Mouse (Mus musculus) forebrain, embryonic 16.5 days (tissue): ENCODE results near the gene Stk25. TPM values are rescaled to one million over a fixed set of nuclear protein-coding genes. Genes with fewer than 3 reads are reported as not detected.

ENCODE experiments used
- ATAC-seq: fragments of 200-750 bp; cut with Nextera tagmentation; 2 replicates; pipeline ENCODE4 v1.8.0; 2017; ENCODE audit warnings: mild to moderate bottlenecking, moderate library complexity
- H3K27ac ChIP-seq: fragments of 300-500 bp; sonication (generic); 2 replicates; pipeline ENCODE4 v1.5.1; 2014; ENCODE audit warnings: low read length, control low read depth
- H3K27me3 ChIP-seq: fragments of 300-500 bp; sonication (generic); replicated peaks from 2 replicates; pipeline ENCODE4 v1.6.1; 2014; ENCODE audit warnings: low read length; ENCODE audit not compliant: control insufficient read depth, insufficient read depth
- H3K36me3 ChIP-seq: fragments of 300-500 bp; sonication (generic); 2 replicates; pipeline ENCODE4 v1.6.1; 2014; ENCODE audit not compliant: control insufficient read depth, insufficient read depth
- H3K4me1 ChIP-seq: fragments of 300-500 bp; sonication (generic); replicated peaks from 2 replicates; pipeline ENCODE4 v1.6.1; 2014; ENCODE audit warnings: low read length; ENCODE audit not compliant: control insufficient read depth, insufficient read depth
- H3K4me2 ChIP-seq: fragments of 300-500 bp; sonication (generic); 2 replicates; pipeline ENCODE4 v1.6.1; 2014; ENCODE audit warnings: mild to moderate bottlenecking, low read length, control low read depth
- H3K4me3 ChIP-seq: fragments of 300-500 bp; sonication (generic); replicated peaks from 2 replicates; pipeline ENCODE4 v1.5.1; 2014; ENCODE audit warnings: mild to moderate bottlenecking, low read length, control low read depth
- H3K9ac ChIP-seq: fragments of 300-500 bp; sonication (generic); replicated peaks from 2 replicates; pipeline ENCODE4 v1.6.1; 2014; ENCODE audit warnings: low read depth, low read length, control low read depth
- H3K9me3 ChIP-seq: fragments of 300-500 bp; sonication (generic); 2 replicates; pipeline ENCODE4 v1.6.1; 2016; ENCODE audit warnings: low read length; ENCODE audit not compliant: control insufficient read depth
- WGBS: fragments of 180-500 bp; shearing (Covaris S2); extraction: QIAGEN DNeasy Blood & Tissue Kit; methylation state at CpG from one replicate; pipeline ENCODE4 v1.1.7; 2014; 5-methylcytosine and 5-hydroxymethylcytosine counted together
- polyA plus RNA-seq: library from polyadenylated mRNA; unstranded; fragments of >200 nt; fragmentation: Nextera tagmentation; extraction: Ambion mirVana; gene quantifications from 2 replicates; pipeline ENCODE4 v1.2.1, GENCODE M21; 2015

The Stk25 gene
- polyA plus RNA-seq, 1 experiment from 2014 or later, result 341 TPM

- Histone ChIP-seq H3K4me3 (no peak overlapping the region), H3K9ac (no peak overlapping the region), H3K9me3 (no peaks in the 10 kb centered on the region), H3K36me3 (peaks cover 5% of the 10 kb centered on the region), H3K27ac (no peak overlapping the region), H3K27me3 (no peaks in the 10 kb centered on the region), H3K4me2 (no peak overlapping the region), H3K4me1 (peaks cover 6% of the 10 kb centered on the region)
- WGBS, result 95% methylated on average over 9 of the region's 9 CpGs
- ATAC-seq, result no peak
Measured at GRCm38 (mm10) chr1:93692773-93693172, 34.3 kb upstream of the Stk25 start.

DNA sequence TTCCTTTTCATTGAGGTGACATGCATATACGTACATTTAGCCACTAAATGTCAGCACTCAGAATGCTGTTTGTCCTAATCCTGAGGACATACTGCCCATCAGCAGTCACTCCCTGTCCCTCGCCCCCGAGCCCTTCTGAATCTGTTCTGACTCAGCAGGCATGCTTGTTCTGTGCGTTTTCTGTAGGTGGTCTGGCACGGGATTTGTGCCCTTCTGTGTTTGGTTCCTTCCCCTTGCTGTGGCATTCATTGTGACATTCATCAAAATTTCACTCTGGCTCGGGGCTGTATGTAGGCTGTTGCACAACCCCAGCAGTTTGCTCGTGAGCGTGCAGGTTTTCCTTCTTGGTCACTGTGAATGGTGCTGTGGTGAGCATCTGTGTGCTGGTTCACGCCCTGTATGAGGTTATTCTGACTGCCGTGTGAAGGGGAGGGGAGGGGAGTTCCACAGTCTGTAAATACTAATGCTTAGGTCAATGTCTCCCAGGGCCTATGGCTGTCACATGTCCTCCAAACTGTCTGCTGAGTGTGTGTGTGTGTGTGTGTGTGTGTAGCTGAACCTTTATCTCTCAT lies 33.4 kb upstream of the Stk25 start:
- Histone ChIP-seq H3K4me3 (no peak overlapping the region), H3K27me3 (no peaks in the 10 kb centered on the region), H3K36me3 (peaks cover 5% of the 10 kb centered on the region), H3K4me2 (no peak overlapping the region), H3K9ac (no peak overlapping the region), H3K9me3 (no peaks in the 10 kb centered on the region), H3K4me1 (peaks cover 15% of the 10 kb centered on the region), H3K27ac (no peak overlapping the region)
- WGBS, result 72% methylated on average over 10 of the region's 10 CpGs
- no peak for ATAC-seq

- Histone ChIP-seq H3K4me3 (no peak overlapping the region), H3K9ac (no peak overlapping the region), H3K36me3 (peaks cover 5% of the 10 kb centered on the region), H3K27ac (no peak overlapping the region), H3K4me2 (no peak overlapping the region), H3K4me1 (peaks cover 19% of the 10 kb centered on the region), H3K9me3 (no peaks in the 10 kb centered on the region), H3K27me3 (no peaks in the 10 kb centered on the region)
- no peak for ATAC-seq
- WGBS, result 86% methylated on average over 8 of the region's 8 CpGs
Measured at GRCm38 (mm10) chr1:93691106-93691505, 32.6 kb upstream of the Stk25 start.

- peaks cover 21% of the 10 kb centered on the region for H3K4me1 ChIP-seq
- H3K27me3 ChIP-seq, result no peaks in the 10 kb centered on the region
- peaks cover 4% of the 10 kb centered on the region for H3K36me3 ChIP-seq
- 79% methylated on average over 7 of the region's 7 CpGs for WGBS
- no peak for ATAC-seq
- no peak overlapping the region for H3K27ac ChIP-seq
- no peaks in the 10 kb centered on the region for H3K9me3 ChIP-seq
- no peak overlapping the region for H3K4me2 ChIP-seq
- no peak overlapping the region for H3K9ac ChIP-seq
- H3K4me3 ChIP-seq, result no peak overlapping the region
Measured at GRCm38 (mm10) chr1:93689901-93690496, 31.5 kb upstream of the Stk25 start.

DNA sequence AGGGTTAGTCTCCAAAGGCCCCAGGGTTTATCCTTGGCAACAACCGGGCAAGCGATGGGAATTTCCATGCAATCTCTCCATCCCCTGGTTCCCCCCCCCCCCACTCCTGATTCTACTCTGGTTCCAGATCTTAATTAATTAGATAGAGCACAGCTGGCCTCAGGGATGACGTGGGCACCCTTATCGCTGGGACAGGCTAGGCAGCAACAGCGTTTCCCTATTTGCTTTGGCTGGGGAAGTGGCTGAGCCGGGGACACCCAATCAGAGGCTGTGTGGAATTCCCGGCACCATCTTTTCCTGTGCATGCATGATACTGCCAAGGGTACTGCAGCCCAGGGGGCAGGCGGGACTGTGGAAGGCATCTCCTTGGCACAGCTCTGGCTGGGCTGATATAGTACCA lies 29.7 kb upstream of the Stk25 start:
- H3K4me2 ChIP-seq, result peak overlapping the region; percentile 4; the same call in 1 of the 2 replicates

GRCm38 (mm10) chr1:93686961-93687320 lies 28.5 kb upstream of the Stk25 start:
- Histone ChIP-seq H3K9me3 (no peaks in the 10 kb centered on the region), H3K27ac (peak overlapping the region; percentile 78; the same call in 1 of the 2 replicates), H3K4me2 (peak overlapping the region; percentile 80), H3K27me3 (no peaks in the 10 kb centered on the region), H3K36me3 (peaks cover 3% of the 10 kb centered on the region), H3K9ac (peak overlapping the region; percentile 92), H3K4me3 (peak overlapping the region; percentile 76), H3K4me1 (peaks cover 21% of the 10 kb centered on the region)
- ATAC-seq, result no peak
- 38% methylated on average over 3 of the region's 3 CpGs for WGBS

More for the DNA sequence above, 29.7 kb upstream of the Stk25 start:
- Histone ChIP-seq H3K27ac (no peak overlapping the region), H3K9me3 (no peaks in the 10 kb centered on the region), H3K4me3 (no peak overlapping the region), H3K36me3 (peaks cover 3% of the 10 kb centered on the region), H3K9ac (no peak overlapping the region), H3K4me1 (peaks cover 21% of the 10 kb centered on the region), H3K27me3 (no peaks in the 10 kb centered on the region)
- WGBS, result 75% methylated on average over 8 of the region's 8 CpGs
- ATAC-seq, result no peak

DNA sequence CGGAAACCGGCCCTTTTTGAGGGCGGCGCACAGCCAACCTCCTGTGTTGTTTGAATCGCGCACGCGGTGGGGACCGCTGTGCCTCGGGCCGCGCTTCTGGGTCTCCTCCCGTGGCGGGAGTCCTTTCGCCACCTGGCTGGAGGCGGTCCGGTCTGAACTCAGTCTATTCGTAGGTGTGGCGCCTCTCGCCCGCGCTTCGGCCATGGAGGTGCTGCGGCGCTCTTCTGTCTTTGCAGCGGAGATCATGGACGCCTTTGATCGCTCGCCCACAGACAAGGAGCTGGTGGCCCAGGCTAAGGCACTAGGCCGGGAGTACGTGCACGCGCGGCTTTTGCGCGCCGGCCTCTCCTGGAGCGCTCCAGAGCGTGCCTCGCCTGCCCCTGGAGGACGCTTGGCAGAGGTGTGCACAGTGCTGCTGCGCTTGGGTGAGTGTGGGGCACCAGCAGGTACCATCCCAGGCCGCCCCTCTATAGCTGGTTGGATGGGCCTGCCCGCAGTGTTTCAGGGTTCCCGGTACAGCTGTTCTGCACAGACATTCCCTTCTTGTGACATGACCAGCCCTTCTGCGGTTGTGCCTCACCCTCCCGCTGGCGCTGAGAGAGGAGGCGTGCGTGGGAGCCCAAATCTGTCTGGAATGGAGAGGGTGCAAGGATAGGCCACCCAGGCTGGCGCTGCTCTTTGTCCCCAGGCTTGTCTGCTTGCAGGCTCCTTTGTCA lies 27.9 kb upstream of the Stk25 start:
- no peaks in the 10 kb centered on the region for H3K9me3 ChIP-seq
- peak; percentile 91 for ATAC-seq
- H3K4me3 ChIP-seq, result peak overlapping the region; percentile 76
- peaks cover 3% of the 10 kb centered on the region for H3K36me3 ChIP-seq
- under 1% methylated on average over 51 of the region's 51 CpGs for WGBS
- peaks cover 21% of the 10 kb centered on the region for H3K4me1 ChIP-seq
- peak overlapping the region; percentile 78 for H3K27ac ChIP-seq
- H3K4me2 ChIP-seq, result peak overlapping the region; percentile 80
- H3K27me3 ChIP-seq, result no peaks in the 10 kb centered on the region
- H3K9ac ChIP-seq, result peak overlapping the region; percentile 92

DNA sequence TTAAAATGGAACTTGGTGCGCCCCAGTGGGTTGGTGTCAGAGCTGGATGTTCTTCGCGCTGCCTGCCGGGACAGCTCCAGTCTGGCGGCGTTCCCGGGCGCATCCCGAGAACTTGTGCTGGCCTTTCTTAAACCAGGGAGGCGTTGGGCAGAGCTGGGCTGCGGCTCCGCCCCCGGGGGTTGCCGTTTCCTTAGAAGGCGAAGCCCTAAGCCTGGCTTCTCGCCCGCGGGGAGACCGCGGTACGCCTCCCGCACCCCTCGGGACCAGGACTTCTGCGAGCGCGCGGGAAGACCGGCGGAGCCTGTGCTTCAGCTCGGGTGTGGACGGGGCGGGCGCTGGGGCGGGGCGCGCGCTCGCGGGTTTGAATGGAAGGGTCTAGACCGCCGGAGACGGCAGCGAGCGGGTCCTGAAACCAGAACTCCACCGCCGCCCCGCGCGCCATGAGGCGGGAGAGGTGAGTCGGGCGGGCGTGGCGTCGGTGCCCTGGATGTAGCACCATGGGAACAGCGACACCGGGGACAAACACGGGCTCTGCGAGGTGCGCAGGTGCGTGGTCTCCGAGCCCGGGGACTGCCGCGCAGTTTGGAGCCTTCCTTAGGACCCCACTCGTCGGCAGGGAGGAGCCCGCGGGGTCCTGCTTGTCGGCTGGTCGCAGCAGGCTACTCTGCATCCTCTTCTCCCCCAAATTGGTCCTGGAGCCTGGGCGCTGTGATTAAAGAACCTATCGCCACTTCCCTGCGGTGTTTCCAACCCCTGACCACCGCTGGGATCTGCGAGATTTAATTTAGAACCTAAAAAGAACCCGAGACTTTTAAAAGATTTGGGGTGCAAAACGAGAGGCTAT lies 27.2 kb upstream of the Stk25 start, which contains the start of gene Bok:
Gene Bok (plus strand): TSS at position 260 of the 844 bp plus-strand sequence.
- peak within 1 kb of the TSS; percentile 76 for H3K4me3 ChIP-seq
- H3K9me3 ChIP-seq, result no peaks in the 10 kb centered on the region
- H3K27ac ChIP-seq, result peak within 1 kb of the TSS; percentile 78
- under 1% methylated on average over 78 of the region's 78 CpGs for WGBS
- H3K9ac ChIP-seq, result peak within 1 kb of the TSS; percentile 92
- no peaks in the 10 kb centered on the region; the same call in 1 of the 2 replicates for H3K36me3 ChIP-seq
- peaks cover 21% of the 10 kb centered on the region for H3K4me1 ChIP-seq
- peak; percentile 73 for ATAC-seq
- H3K27me3 ChIP-seq, result no peaks in the 10 kb centered on the region
- peak within 1 kb of the TSS; percentile 80 for H3K4me2 ChIP-seq
